Mouse (Mus musculus): ENCODE results near the gene Foxd2. TPM values are rescaled to one million over a fixed set of nuclear protein-coding genes. Genes with fewer than 3 reads are reported as not detected.

Gene Foxd2
- total and polyA plus RNA-seq, 3 experiments, result 0.14 to 0.17 TPM; not detected in 1

- dilution Hi-C loops (cut with MboI; ENCODE audit: extremely low pct_ligation_motif_present, extremely low pct_unique_long_range_greater_than_20kb, low sequenced_read_pairs), result no loop called here
- H3K9ac ChIP-seq (ENCODE audit: insufficient read depth, low read depth), result no peak overlapping the region
- no peak for DNase-seq (ENCODE audit: extremely low read depth)
- H3K27ac ChIP-seq (ENCODE audit: insufficient read depth, low read depth), result no peak overlapping the region
- peaks cover 1% of the 10 kb centered on the region for H3K9me3 ChIP-seq (replicated peaks; ENCODE audit: low read length)
- H3K79me2 ChIP-seq (replicated peaks; ENCODE audit: control insufficient read depth, extremely low read depth, insufficient read depth, poor library complexity, severe bottlenecking), result no peaks in the 10 kb centered on the region
- H3K36me3 ChIP-seq (replicated peaks in 1 of 2; ENCODE audit: control insufficient read depth in 1 of 2, insufficient read depth in 1 of 2, low read length in 1 of 2), result peaks cover 0 to 29% of the 10 kb centered on the region in 2 experiments
- in situ Hi-C loops (cut with MboI; ENCODE audit: low pct_ligation_motif_present, low pct_unique_long_range_greater_than_20kb, low sequenced_read_pairs), result loop anchor here (5.0 kb wide), 1 partner anchor 246 kb away; no protein-coding TSS in a partner anchor
- peaks cover 0 to 7% of the 10 kb centered on the region in 2 experiments; a peak in 2 of 4 replicates for H3K4me1 ChIP-seq (ENCODE audit: control insufficient read depth in 1 of 2, insufficient read depth in 2 of 2)
- no peak for TF ChIP-seq NRF1 (IDR thresholded peaks at IDR 0.05; ENCODE audit: low read depth, low read length)
- TF ChIP-seq ZNF384 (IDR thresholded peaks at IDR 0.05; ENCODE audit: low read depth, low read length), result no peak
- no peak for TF ChIP-seq USF1 (IDR thresholded peaks at IDR 0.05; ENCODE audit: low read depth, low read length)
- TF ChIP-seq MAX (IDR thresholded peaks at IDR 0.05; ENCODE audit: low read length), result no peak
- no peak for TF ChIP-seq ZC3H11A (IDR thresholded peaks at IDR 0.05; ENCODE audit: low read depth, low read length)
- H3K4me3 ChIP-seq (replicated peaks in 1 of 3; ENCODE audit: low read depth in 2 of 3, low read length in 2 of 3, poor library complexity in 1 of 3), result no peak overlapping the region
- H3K4me2 ChIP-seq (ENCODE audit: insufficient read depth, low read depth, poor library complexity, severe bottlenecking), result no peak overlapping the region
- H3K27me3 ChIP-seq (replicated peaks), result no peaks in the 10 kb centered on the region
These were observed 4.3 kb upstream of the Foxd2 start for GRCm38 (mm10) chr4:114912705-114913593.

- H3K4me1 ChIP-seq (ENCODE audit: control insufficient read depth in 1 of 2, insufficient read depth in 2 of 2), result peaks cover 0 to 5% of the 10 kb centered on the region in 2 experiments; a peak in 2 of 4 replicates
- in situ Hi-C loops (cut with MboI; ENCODE audit: low pct_ligation_motif_present, low pct_unique_long_range_greater_than_20kb, low sequenced_read_pairs), result loop anchor here (5.0 kb wide), 1 partner anchor 243 kb away; no protein-coding TSS in a partner anchor
- H3K36me3 ChIP-seq (replicated peaks in 1 of 2; ENCODE audit: control insufficient read depth in 1 of 2, insufficient read depth in 1 of 2, low read length in 1 of 2), result peaks cover 0 to 20% of the 10 kb centered on the region in 2 experiments
- H3K4me2 ChIP-seq (ENCODE audit: insufficient read depth, low read depth, poor library complexity, severe bottlenecking), result peak overlapping the region; percentile 70
- DNase-seq (ENCODE audit: extremely low read depth), result peak; percentile 79
- H3K9ac ChIP-seq (ENCODE audit: insufficient read depth, low read depth), result peak overlapping the region; percentile 58
- H3K27me3 ChIP-seq (replicated peaks), result peaks cover 10% of the 10 kb centered on the region
- peaks cover 15% of the 10 kb centered on the region for H3K9me3 ChIP-seq (replicated peaks; ENCODE audit: low read length)
- no peaks in the 10 kb centered on the region for H3K79me2 ChIP-seq (replicated peaks; ENCODE audit: control insufficient read depth, extremely low read depth, insufficient read depth, poor library complexity, severe bottlenecking)
- H3K4me3 ChIP-seq (replicated peaks in 1 of 3; ENCODE audit: low read depth in 2 of 3, low read length in 2 of 3, poor library complexity in 1 of 3), result peak overlapping the region; percentile 67 to 74 (median 72)
- H3K27ac ChIP-seq (ENCODE audit: insufficient read depth, low read depth), result peak overlapping the region; percentile 77; the same call in 1 of the 2 replicates
- dilution Hi-C loops (cut with MboI; ENCODE audit: extremely low pct_ligation_motif_present, extremely low pct_unique_long_range_greater_than_20kb, low sequenced_read_pairs), result no loop called here
- peak; percentile 53 for TF ChIP-seq SMC3 (IDR thresholded peaks at IDR 0.05; ENCODE audit: low read depth, low read length)
- TF ChIP-seq GABPA (IDR thresholded peaks at IDR 0.05; ENCODE audit: insufficient replicate concordance, low read depth, low read length), result no peak
- TF ChIP-seq NRF1 (IDR thresholded peaks at IDR 0.05; ENCODE audit: low read depth, low read length), result no peak
- TF ChIP-seq RAD21 (IDR thresholded peaks at IDR 0.05; ENCODE audit: low read depth, low read length), result peak; percentile 40
- no peak for TF ChIP-seq EP300 (IDR thresholded peaks at IDR 0.05; ENCODE audit: low read length)
- 0 out of 2 replicates have a peak, but pooled peaks have one; percentile 10 for TF ChIP-seq MAX (IDR thresholded peaks at IDR 0.05; ENCODE audit: low read length)
- no peak for TF ChIP-seq USF2 (conservative IDR thresholded peaks at IDR 0.05; ENCODE audit: low read depth, low read length)
- peak; percentile 50 for TF ChIP-seq HCFC1 (IDR thresholded peaks at IDR 0.05; ENCODE audit: low read depth, low read length)
- 0 out of 2 replicates have a peak, but pooled peaks have one; percentile 34 for TF ChIP-seq MEF2A (IDR thresholded peaks at IDR 0.05; ENCODE audit: borderline replicate concordance, low read depth, low read length)
- TF ChIP-seq ZNF384 (IDR thresholded peaks at IDR 0.05; ENCODE audit: low read depth, low read length), result peak; percentile 62
- no peak for TF ChIP-seq MXI1 (IDR thresholded peaks at IDR 0.05; ENCODE audit: low read depth, low read length)
- no peak for TF ChIP-seq POLR2AphosphoS2 (IDR thresholded peaks at IDR 0.05; ENCODE audit: low read depth, low read length)
- TF ChIP-seq TBP (conservative IDR thresholded peaks at IDR 0.05; ENCODE audit: low read depth, low read length), result no peak
- TF ChIP-seq IRF4 (IDR thresholded peaks at IDR 0.05; ENCODE audit: low read depth, low read length), result peak; percentile 52; the same call in 1 of the 2 replicates
- TF ChIP-seq MAZ (IDR thresholded peaks at IDR 0.05; ENCODE audit: low read depth, low read length), result peak; percentile 50; the same call in 1 of the 2 replicates
- no peak for TF ChIP-seq KAT2A (IDR thresholded peaks at IDR 0.05; ENCODE audit: insufficient replicate concordance, low read length)
- TF ChIP-seq CHD1 (IDR thresholded peaks at IDR 0.05; ENCODE audit: low read depth, low read length), result no peak
- peak; percentile 18; the same call in 1 of the 2 replicates for TF ChIP-seq UBTF (IDR thresholded peaks at IDR 0.05; ENCODE audit: low read depth, low read length)
- TF ChIP-seq ELF1 (IDR thresholded peaks at IDR 0.05; ENCODE audit: low read depth, low read length), result peak; percentile 45; the same call in 1 of the 2 replicates
- TF ChIP-seq POLR2A (IDR thresholded peaks at IDR 0.05; ENCODE audit: low read depth, low read length), result no peak
- no peak for TF ChIP-seq BHLHE40 (IDR thresholded peaks at IDR 0.05; ENCODE audit: low read depth, low read length)
- 0 out of 2 replicates have a peak, but pooled peaks have one; percentile 35 for TF ChIP-seq E2F4 (IDR thresholded peaks at IDR 0.05; ENCODE audit: insufficient replicate concordance, low read depth, low read length)
- TF ChIP-seq NELFE (IDR thresholded peaks at IDR 0.05; ENCODE audit: low read depth, low read length), result peak; percentile 42; the same call in 1 of the 2 replicates
- TF ChIP-seq ZC3H11A (IDR thresholded peaks at IDR 0.05; ENCODE audit: low read depth, low read length), result no peak
- no peak for TF ChIP-seq JUN (IDR thresholded peaks at IDR 0.05; ENCODE audit: insufficient read depth, low read depth, low read length)
These were observed 1.2 kb upstream of the Foxd2 start for GRCm38 (mm10) chr4:114909602-114910484.

All from CH12.LX (cell line).